Mouse (Mus musculus) right cerebral cortex, postnatal 10 days (tissue): ENCODE measurements at regions not wholly inside any gene's neighbourhood (a gene's known extent, or its start where the extent isn't known, plus 50 kb on each side); places are given as distances from the start of the nearest gene placed in this dataset.

Experiments used
- DNase-seq, 2 experiments: peaks; one replicate each; pipeline ENCODE4 v3.0.0; 2021; ENCODE audit warnings: low spot score in 2 of 2

DNA sequence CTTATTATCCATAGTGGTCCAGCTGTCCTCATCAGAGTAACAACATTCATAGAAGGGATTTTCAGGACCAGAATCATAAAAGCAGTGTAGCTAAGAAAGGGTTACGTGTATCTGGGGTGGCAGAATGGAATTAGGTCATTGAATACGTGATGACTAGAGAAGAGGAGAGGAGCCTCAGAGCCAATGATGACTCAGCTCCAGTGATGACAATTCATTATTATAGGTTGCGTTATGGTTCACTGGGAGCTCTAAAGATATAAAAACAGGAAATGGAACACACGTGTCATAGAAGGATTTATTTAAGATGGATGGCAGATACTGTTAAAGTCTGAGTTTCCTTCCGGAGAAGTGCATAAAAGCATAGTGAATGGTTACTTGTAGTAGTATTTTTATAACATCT lies 291.6 kb downstream of the Isl1 start:
- no peak for DNase-seq

DNA sequence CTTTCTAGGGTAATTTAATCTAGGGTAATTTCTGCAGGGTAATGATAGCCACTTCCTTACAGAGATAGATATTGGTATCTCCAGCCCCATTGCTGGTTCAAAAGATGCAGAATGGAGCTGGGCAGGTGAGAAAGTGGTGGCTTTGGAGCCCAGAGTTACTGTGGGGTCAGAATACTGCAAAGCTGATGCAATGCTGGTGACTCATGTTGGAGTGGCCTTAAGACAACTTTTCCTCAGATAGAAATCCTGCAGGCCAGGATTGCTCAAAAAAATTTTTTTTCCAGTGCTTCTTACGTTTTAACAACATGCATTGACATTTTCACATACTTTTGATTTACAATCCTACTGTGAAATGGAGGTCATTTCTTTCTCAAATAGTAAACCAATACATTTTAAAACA lies 305.8 kb downstream of the Isl1 start:
- DNase-seq = no peak

DNA sequence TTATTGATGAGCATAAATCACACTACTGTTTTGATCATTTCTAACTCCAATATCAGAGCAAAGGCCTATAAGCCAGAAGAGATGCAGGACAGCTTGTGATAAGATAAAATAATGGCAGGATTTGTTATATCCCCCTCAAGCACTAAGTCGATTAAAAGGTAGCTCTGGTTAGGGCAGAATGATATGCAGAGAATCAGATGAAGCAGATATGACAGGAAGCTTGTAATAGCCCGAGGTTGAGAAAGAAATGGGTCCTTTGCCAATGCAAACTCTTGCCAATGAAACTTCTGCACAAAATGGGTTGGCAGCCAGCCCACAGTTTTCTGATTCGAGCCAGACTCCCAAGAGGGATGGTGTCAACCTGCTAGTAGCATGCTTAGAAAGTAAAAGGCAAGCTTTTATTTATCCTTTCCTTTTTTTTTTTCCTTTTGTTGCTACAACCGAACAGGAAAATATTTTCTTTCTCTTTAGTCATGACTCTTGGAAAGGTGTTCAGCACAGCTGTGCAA lies 307.0 kb downstream of the Isl1 start:
- DNase-seq = peak; percentile 72 to 76

GRCm38 (mm10) chr13:115990591-115990990 lies 318.9 kb downstream of the Isl1 start:
- DNase-seq = no peak

- no peak for DNase-seq
These were observed 320.4 kb downstream of the Isl1 start for GRCm38 (mm10) chr13:115989091-115989490.

DNA sequence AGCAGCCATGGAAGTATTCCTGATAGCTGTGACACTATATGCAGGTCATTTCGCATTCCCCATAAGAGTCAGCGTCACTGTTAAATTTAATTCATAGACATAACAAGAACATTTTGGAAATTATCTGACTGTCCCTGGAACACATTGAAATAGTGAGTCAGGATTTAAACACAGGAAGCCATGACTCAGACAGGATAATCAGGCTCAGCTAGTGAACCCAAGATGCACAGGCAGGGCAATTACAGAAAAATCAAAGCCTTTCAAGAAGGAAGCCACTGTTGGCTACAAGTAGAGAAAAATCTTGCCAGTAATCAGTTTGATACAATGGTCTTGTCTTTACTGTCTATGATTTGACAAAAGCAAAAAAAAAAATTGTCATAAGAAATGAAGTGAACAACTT lies 323.2 kb downstream of the Isl1 start:
- no peak for DNase-seq

GRCm38 (mm10) chr13:115985715-115986114 lies 323.8 kb downstream of the Isl1 start:
- DNase-seq = no peak

GRCm38 (mm10) chr13:115977890-115978203 lies 331.6 kb downstream of the Isl1 start:
- DNase-seq = no peak

DNA sequence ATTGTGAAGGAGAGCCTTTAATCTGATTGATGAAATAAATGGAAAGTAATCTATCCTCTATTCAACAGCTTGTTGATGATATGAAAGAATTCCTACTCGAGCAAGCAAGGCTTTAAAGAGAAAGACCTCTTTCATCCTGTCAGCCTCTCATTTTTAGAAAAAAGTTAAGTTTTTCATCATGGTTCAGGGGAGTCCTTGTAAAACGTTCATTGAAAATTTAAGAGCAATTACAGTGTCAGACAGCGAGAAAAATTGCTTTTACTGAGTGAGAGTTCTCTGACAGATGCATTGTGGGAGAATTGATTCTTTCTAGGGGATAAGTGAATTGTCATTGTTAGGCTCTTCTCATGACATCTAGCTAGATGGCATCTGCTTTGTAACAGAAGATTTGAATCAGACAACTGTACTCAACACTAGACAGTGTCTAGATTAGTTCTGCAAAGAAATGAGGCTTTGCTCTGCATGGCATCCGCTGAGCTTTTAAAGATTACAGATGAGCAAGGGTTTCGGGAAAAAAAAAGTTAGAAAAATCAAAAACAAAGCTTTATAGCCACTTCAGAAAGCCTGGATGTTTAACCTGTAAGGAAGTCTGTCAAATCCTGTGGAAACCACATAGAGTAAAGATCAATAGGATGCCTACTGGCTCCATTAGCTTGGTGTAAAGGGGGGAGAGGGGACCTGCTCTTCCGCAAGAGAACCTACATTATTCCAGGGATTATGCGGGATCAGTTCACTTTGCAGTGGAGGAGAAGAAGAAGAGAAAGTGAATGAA lies 332.2 kb downstream of the Isl1 start:
- DNase-seq = no peak
